Mouse (Mus musculus) adrenal gland, postnatal 0 days (tissue): Measurements from ENCODE around the gene Olfr1135. TPM values are rescaled to one million over a fixed set of nuclear protein-coding genes. Genes with fewer than 3 reads are reported as not detected.

ENCODE experiments used
- polyA plus RNA-seq: library from polyadenylated mRNA; unstranded; fragments of >200 nt; fragmentation: Nextera tagmentation; extraction: Ambion mirVana; gene quantifications from 2 replicates; pipeline ENCODE4 v1.2.1, GENCODE M21; 2015

Olfr1135 gene
- polyA plus RNA-seq, result not detected in 2 replicates

DNA sequence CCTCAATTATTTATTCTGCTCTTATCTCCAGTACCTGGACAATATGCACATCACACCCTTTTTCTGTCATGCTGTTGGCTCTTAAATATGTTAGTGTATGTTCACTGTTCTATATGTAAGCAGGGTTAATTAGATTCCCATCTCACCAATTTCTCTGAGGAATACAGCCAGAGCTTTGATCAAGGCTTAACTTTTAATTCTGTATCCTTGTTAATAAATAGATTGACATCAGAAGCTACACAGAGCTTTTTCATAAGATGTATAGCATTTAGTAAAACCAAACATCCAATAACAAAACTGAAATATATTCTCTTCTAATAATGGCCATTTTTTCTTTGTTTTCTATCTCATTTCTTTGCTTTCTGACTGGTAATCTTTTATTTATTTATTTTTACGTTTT lies at the start of gene Olfr1135:
Gene Olfr1135, minus strand, starts transcription at position 101 of the 400 bp plus-strand sequence.

DNA sequence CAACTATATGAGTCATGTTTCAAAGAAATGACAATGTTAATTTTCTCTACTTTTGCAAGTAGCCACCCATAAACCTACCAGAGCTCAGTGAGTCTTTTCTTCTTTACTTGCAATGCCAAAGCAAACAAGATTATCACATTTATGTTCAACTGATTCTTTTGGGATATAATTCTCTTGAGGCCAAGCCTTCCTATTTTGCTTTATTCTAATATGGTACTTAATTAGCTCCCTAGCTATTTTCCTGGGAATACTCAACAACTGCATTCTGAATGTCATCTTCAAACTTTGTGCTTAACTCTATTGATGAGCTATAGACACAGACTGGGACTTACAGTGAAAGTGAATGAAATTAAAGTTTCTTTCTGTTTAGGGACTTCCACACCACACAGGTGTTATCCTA lies 39.6 kb upstream of the Olfr1135 start, which contains the start of gene Olfr1137:
Gene Olfr1137, minus strand, starts transcription at position 101 of the 400 bp plus-strand sequence.

DNA sequence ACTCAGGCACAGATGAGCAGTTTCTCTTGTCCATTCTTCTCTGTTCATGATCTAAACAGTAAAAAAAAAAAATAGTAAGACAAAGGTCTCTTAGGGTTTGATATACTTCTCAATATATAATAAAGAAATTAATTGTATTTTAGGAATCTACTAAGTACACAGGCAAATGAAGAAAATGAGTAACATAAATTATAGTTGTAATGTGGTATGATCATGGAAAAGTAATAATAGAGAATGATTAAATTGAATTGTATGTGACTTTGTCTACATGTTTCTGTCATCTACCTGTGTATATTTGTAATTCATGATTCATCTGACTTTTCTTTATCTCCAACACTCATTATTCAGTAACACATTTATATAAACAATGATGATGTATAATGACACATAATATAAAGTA lies 20.4 kb upstream of the Olfr1135 start, which contains the start of gene Olfr1136:
Gene Olfr1136, minus strand, starts transcription at position 101 of the 400 bp plus-strand sequence.

DNA sequence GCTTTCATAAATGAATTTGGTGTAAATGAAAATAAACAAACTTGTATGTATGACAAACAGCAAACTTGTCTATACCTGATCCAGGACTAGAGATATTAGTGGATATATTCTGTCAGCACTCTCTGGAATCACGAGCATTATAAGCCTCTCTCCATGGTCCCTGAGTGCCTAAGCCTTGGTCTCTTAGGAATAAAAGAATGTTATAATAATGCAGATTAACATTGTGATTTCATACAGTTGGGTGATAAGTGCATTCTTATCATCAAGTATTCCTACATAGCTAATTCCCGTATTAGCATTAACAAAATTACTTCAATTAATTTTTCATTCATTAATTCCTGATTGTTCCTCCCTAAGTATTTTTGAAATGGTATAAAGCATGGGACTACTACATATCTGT lies 15.1 kb downstream of the Olfr1135 start, which contains the start of gene Olfr1134:
Gene Olfr1134, minus strand, starts transcription at position 101 of the 400 bp plus-strand sequence.

DNA sequence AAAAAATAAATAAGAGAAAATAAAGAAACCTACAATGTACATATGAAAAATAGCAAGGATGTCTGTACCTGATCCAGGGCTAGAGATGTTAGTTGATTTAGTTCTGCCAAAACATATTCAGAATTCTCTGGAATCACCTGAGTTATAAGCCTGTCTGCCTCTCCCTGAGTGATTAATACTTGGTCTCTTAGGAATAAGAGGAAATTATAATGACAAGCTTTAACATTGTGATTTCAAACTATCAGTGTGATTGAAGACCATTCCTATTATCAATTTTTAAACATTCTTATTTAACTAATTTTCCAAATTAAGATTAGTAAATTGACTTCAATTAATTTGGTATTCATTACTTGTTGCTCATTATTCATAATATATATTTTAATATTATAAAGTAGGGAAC lies 26.2 kb downstream of the Olfr1135 start, which contains the start of gene Olfr1133:
Gene Olfr1133, minus strand, starts transcription at position 101 of the 400 bp plus-strand sequence.

DNA sequence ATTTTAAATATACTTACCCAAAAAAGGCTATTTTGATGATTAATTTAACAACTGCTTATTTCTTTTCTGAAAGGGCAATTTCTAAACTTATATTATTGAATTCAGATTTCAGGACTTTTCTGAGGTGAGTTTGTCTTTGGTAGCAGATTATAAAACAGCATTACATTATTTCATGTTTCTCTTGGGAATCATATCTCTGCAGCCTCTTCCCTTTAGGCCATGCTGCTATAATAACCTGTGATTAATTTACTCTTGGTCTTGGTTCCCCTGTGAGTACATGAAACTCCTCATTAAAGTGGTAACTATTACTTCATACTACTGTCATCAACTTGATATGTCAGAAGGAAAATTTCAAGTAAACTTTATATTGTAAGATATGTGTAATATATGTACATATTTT lies 36.0 kb downstream of the Olfr1135 start, which contains the start of gene Olfr1132:
Gene Olfr1132, minus strand, starts transcription at position 101 of the 400 bp plus-strand sequence.

DNA sequence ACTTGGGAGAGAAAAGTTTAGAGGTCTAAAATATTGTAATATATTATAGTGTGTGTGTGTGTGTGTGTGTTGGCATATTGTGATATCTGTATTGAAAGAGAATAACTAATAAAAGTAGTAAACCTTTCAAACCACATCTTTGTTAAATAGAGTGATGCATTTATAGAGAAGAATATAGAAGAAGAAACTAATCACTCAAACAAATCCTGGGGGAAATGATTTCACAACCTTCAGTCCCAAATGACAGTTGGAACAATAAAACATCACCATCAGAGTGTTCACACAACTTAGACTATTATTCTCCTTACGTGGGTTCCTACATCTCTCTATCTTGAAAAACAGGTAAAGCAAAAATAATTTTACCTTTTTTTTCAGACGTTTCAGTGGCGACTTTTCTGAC lies 46.7 kb downstream of the Olfr1135 start, which contains the start of gene Olfr1131:
Gene Olfr1131, plus strand, starts transcription at position 301 of the 400 bp plus-strand sequence.

Other genes starting within 250 kb of the Olfr1135 start
- 0.08 TPM in 1 of 2 replicates, not detected in the other for gene Olfr1124, start 243.4 kb downstream of the Olfr1135 start, polyA plus RNA-seq
- not detected in 2 replicates for gene Olfr1126, start 219.7 kb downstream of the Olfr1135 start, polyA plus RNA-seq
- not detected in 2 replicates for gene Pramel7, start 176.6 kb downstream of the Olfr1135 start, polyA plus RNA-seq
- gene Pramel6, start 167.1 kb downstream of the Olfr1135 start, polyA plus RNA-seq, result not detected in 2 replicates
- not detected in 2 replicates for gene Olfr153, start 141.9 kb downstream of the Olfr1135 start, polyA plus RNA-seq
- not detected in 2 replicates for gene Olfr1128, start 128.1 kb downstream of the Olfr1135 start, polyA plus RNA-seq
- gene Olfr1129, start 99.8 kb downstream of the Olfr1135 start, polyA plus RNA-seq, result not detected in 2 replicates
- not detected in 2 replicates for gene Olfr1130, start 67.5 kb downstream of the Olfr1135 start, polyA plus RNA-seq
- gene Olfr1131, start 46.6 kb downstream of the Olfr1135 start, polyA plus RNA-seq, result not detected in 2 replicates
- not detected in 2 replicates for gene Olfr1132, start 36.1 kb downstream of the Olfr1135 start, polyA plus RNA-seq
- gene Olfr1133, start 26.3 kb downstream of the Olfr1135 start, polyA plus RNA-seq, result not detected in 2 replicates
- gene Olfr1134, start 15.2 kb downstream of the Olfr1135 start, polyA plus RNA-seq, result not detected in 2 replicates
- gene Olfr1136, start 20.3 kb upstream of the Olfr1135 start, polyA plus RNA-seq, result not detected in 2 replicates
- gene Olfr1137, start 39.5 kb upstream of the Olfr1135 start, polyA plus RNA-seq, result not detected in 2 replicates
- not detected in 2 replicates for gene Olfr1138, start 66.3 kb upstream of the Olfr1135 start, polyA plus RNA-seq
- gene Olfr1140, start 70.1 kb upstream of the Olfr1135 start, polyA plus RNA-seq, result not detected in 2 replicates
- not detected in 2 replicates for gene Olfr1141, start 80.3 kb upstream of the Olfr1135 start, polyA plus RNA-seq
- not detected in 2 replicates for gene Olfr152, start 105.8 kb upstream of the Olfr1135 start, polyA plus RNA-seq
- gene Olfr1143, start 126.9 kb upstream of the Olfr1135 start, polyA plus RNA-seq, result not detected in 2 replicates
- not detected in 2 replicates for gene Olfr1145, start 136.2 kb upstream of the Olfr1135 start, polyA plus RNA-seq
- gene Olfr1148, start 156.9 kb upstream of the Olfr1135 start, polyA plus RNA-seq, result not detected in 2 replicates
- not detected in 2 replicates for gene Olfr1150-ps1, start 170.3 kb upstream of the Olfr1135 start, polyA plus RNA-seq
- gene Olfr1151, start 182.2 kb upstream of the Olfr1135 start, polyA plus RNA-seq, result not detected in 2 replicates
- not detected in 2 replicates for gene Olfr1152, start 192.8 kb upstream of the Olfr1135 start, polyA plus RNA-seq
- not detected in 2 replicates for gene Olfr1153, start 221.3 kb upstream of the Olfr1135 start, polyA plus RNA-seq
- gene Olfr1154, start 231.5 kb upstream of the Olfr1135 start, polyA plus RNA-seq, result not detected in 2 replicates